Mouse (Mus musculus) kidney, adult 2 months (tissue): ENCODE measurements at regions not wholly inside any gene's neighbourhood (a gene's known extent, or its start where the extent isn't known, plus 50 kb on each side); places are given as distances from the start of the nearest gene placed in this dataset.

ENCODE experiments used
- CTCF ChIP-seq: fragments of 200-500 bp; conservative IDR thresholded peaks from 2 replicates; pipeline ENCODE4 v1.5.1; 2011; ENCODE audit warnings: low read depth, mild to moderate bottlenecking, control low read depth, low read length, moderate library complexity, mixed read lengths; ENCODE audit not compliant: insufficient read depth, insufficient read length
- POLR2A ChIP-seq: fragments of 200-500 bp; IDR thresholded peaks from one replicate; pipeline ENCODE4 v1.6.1; 2011; ENCODE audit warnings: low read depth, low read length, control low read depth

GRCm38 (mm10) chr6:116974841-116975240 is 193.5 kb upstream of the Cxcl12 start:
- TF ChIP-seq POLR2A (no peak), CTCF (no peak)
